Mouse (Mus musculus): ENCODE measurements around the gene Smarcc2.

- TF ChIP-seq CTCF (IDR thresholded peaks at IDR 0.05) (no peak), POLR2A (IDR thresholded peaks at IDR 0.05; ENCODE audit: insufficient read depth, low read depth, low read length) (no peak)
Measured at GRCm38 (mm10) chr10:128413076-128413475, 46.0 kb upstream of the Smarcc2 start.
